Mouse (Mus musculus) thymus, adult 18-20 months (tissue): Measurements from ENCODE around the gene Pou5f1.
"Not testable (repeated sequence)": the region's sequence is repeated elsewhere in the genome, so short reads cannot be mapped to it uniquely, and the experiment has no call there.

Experiments
- DNase-seq, 2 experiments: peaks; one replicate each; pipeline ENCODE4 v3.0.0; 2022; ENCODE audit warnings: mixed read lengths in 2 of 2

Gene Pou5f1

DNA sequence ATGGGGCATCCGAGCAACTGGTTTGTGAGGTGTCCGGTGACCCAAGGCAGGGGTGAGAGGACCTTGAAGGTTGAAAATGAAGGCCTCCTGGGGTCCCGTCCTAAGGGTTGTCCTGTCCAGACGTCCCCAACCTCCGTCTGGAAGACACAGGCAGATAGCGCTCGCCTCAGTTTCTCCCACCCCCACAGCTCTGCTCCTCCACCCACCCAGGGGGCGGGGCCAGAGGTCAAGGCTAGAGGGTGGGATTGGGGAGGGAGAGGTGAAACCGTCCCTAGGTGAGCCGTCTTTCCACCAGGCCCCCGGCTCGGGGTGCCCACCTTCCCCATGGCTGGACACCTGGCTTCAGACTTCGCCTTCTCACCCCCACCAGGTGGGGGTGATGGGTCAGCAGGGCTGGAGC, at the start of gene Pou5f1:
Gene Pou5f1 (plus strand): TSS at position 243 of the 400 bp plus-strand sequence.
- DNase-seq, result no peak

- not testable (repeated sequence) for DNase-seq
Observed at GRCm38 (mm10) chr17:35458247-35458646, 47.6 kb upstream of the Pou5f1 start.

GRCm38 (mm10) chr17:35460513-35461341, 45.1 kb upstream of the Pou5f1 start:
- not testable (repeated sequence) for DNase-seq

- DNase-seq, result peak in 1 of 2 experiments; percentile 6
Observed at GRCm38 (mm10) chr17:35465651-35466050, 40.2 kb upstream of the Pou5f1 start.

DNA sequence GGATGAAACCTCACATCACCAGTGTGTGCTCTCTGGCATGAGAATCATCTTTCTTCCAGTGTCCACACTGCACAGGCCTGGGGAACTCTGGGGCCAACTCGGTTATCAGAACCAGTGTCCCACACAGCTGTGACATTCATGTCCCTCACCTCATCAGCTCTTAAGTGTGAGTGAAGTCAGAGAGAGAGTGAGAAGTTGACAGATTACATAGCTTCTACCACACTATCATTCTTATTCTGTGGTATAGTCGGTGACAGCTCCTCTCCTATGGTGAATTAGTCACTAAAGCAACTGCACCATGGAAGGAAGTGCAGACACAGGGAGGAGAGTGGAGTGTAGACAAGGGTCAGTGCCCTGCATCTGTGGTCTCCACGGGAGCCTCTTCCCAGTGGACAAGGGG, 36.9 kb upstream of the Pou5f1 start:
- not testable (repeated sequence) for DNase-seq

DNA sequence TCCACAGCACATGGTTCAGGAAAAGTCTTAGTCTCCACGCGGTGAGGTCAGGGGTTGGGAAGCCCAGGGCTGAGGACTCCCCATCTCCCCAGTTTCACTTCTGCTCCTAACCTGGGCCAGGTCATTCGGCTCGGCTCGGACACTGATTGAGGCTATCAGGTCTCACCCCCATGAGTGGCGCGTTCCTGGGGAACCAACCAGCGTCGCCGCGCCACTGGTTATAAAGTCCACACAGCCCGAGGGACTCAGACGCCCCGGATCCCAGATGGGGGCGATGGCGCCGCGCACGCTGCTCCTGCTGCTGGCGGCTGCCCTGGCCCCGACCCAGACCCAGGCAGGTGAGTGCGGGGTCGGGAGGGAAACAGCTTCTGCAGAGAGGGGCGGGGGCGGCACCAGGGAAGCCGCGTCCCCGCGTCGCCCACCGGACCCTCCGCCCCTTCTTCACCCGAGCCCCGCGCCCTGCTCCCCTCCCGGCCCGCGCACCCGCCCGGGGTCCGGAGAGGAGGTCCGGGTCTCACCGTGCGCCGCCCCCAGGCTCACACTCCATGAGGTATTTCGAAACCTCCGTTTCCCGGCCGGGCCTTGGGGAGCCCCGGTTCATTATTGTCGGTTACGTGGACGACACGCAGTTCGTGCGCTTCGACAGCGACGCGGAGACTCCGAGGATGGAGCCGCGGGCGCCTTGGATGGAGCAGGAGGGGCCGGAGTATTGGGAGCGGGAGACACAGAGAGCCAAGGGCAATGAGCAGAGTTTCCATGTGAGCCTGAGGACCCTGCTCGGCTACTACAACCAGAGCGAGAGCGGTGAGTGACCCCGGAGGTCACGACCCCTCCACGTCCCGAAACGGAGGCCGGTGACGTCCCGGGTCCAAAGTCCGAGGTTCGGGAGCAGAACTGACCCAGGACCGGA, 35.7 kb upstream of the Pou5f1 start, which contains the start of gene H2-Q10:
Gene H2-Q10 (plus strand): TSS at position 248 of the 910 bp plus-strand sequence.
- DNase-seq, result no peak

DNA sequence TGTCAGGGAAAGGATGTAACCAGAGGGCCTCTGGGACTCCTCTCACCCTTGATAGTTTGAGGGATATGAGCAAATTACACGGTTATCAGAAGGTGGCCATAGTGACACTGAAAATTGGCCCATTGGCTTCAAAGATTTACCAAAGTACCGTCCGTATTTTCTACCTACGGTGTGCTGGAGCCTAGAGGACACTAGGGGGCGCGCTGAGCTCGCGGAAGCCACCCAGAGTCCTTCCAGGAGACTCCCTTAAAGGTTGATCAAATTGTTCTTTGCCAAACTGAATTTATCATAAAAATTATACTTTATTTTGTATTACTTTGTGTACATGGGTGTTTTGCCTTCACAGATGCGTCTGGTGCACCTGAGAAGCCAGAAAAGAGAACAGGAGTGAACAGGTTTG, 21.8 kb upstream of the Pou5f1 start:
- peak in 1 of 2 experiments; percentile 9 for DNase-seq

GRCm38 (mm10) chr17:35485702-35486101, 20.1 kb upstream of the Pou5f1 start:
- no peak for DNase-seq

- DNase-seq, result no peak
Observed at GRCm38 (mm10) chr17:35486726-35487125, 19.1 kb upstream of the Pou5f1 start.

DNA sequence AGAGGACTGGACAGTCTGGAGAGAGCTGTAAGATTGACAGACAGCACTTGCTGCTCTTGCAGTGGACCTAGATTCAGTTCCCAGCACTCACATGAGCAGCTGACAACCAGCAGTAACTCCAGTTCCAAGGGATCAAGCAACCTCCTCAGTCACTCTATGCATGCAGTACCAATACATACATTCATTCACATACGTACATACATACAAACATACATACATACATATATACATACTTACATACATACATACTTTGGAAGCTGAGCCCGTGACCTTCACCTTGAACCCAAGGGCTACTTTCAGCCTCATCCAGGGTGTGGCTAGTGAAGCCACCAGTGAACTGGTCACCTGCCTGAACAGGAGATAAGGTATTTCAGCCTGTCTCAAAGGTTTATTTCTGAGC, 17.8 kb upstream of the Pou5f1 start:
- no peak for DNase-seq

DNA sequence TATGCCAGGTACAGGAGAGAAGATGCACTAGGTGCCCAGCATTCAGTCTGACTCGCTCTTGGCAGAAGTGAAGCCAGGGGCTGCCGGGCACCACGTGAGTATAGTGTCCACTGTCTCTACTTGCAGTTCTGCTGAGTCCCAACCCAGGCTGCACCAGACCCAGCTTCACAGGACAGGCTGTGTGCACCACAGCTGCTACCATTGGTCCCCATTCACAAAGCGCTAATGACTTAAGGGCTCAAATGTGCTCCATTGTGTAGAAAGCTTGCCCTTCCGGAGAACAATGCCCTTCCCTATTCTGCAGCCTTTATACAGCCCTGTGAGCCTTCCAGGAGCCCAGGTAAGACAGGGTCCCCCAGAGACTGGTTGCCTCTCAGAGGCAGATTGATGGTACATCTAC, 15.5 kb upstream of the Pou5f1 start:
- DNase-seq, result no peak

- no peak for DNase-seq
Observed at GRCm38 (mm10) chr17:35497124-35497523, 8.7 kb upstream of the Pou5f1 start.

DNA sequence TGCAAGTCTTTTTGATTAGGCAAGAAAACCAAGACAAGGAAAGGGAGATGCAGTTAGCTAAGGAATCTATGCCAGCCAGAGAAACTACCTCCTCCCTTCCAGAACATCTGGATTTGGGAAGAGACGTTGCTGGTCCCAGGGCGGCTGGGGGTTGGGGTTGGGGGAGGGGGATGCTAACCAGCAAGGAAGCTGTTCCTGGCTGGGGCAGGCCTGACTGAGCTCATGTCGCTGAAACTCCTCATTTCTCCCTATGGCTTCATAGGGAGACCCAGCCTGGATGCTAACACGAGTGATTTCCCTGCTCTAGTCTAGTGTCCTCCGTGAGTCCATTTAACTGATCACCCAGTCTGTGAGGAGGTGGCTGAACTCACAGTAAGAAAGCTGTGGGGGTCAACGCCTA, 3.6 kb upstream of the Pou5f1 start:
- DNase-seq, result no peak

DNA sequence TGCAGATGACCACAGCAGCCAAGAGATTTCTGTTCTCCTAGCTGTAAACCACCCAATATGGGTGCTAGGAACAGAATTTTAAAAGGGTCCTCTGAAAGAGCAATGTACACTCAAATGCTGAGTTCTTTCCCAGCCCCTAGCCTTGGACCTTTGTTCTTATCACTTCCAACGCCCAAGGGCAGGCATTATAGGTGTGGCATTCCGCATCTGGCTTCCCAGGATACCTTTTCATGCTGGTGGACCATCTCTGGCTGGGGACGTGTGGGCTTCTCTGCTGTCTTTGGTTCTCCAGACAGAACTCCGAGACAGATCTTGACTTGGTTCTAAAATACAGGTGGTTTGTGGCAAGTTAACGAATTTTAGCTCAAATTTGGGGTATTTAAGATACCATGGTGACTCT, 3.1 kb upstream of the Pou5f1 start:
- no peak for DNase-seq

DNA sequence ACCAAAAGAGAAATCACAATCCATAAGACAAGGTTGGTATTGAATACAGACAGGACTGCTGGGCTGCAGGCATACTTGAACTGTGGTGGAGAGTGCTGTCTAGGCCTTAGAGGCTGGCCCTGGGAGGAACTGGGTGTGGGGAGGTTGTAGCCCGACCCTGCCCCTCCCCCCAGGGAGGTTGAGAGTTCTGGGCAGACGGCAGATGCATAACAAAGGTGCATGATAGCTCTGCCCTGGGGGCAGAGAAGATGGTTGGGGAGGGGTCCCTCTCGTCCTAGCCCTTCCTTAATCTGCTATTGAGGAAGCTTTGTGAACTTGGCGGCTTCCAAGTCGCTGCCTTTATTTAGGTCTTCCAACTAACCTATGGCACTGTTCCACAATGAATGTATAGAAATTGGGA, 2.0 kb upstream of the Pou5f1 start:
- no peak for DNase-seq

- DNase-seq, result no peak
Observed at GRCm38 (mm10) chr17:35504628-35505481, 963 bp upstream of the Pou5f1 start.

DNA sequence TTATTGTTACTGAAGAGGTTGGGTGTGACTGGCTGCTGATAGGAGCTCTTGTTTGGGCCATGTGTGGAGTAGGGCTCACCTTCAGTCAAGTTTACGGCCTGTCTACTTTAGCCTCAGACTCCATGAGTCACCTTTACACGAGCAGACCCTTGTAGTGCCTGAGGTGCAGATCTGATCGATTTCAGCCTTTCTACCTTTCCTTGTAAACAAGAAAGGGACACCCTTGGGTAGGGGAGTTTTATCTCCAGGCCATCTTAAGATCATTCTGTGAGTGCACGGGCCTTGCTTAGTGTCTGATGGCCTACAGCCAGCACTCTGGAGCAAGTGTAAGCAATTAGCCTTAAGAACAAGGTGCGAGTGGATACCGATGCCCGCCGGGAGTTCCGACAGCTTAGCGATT, 1.1 kb downstream of the Pou5f1 start:
- no peak for DNase-seq

DNA sequence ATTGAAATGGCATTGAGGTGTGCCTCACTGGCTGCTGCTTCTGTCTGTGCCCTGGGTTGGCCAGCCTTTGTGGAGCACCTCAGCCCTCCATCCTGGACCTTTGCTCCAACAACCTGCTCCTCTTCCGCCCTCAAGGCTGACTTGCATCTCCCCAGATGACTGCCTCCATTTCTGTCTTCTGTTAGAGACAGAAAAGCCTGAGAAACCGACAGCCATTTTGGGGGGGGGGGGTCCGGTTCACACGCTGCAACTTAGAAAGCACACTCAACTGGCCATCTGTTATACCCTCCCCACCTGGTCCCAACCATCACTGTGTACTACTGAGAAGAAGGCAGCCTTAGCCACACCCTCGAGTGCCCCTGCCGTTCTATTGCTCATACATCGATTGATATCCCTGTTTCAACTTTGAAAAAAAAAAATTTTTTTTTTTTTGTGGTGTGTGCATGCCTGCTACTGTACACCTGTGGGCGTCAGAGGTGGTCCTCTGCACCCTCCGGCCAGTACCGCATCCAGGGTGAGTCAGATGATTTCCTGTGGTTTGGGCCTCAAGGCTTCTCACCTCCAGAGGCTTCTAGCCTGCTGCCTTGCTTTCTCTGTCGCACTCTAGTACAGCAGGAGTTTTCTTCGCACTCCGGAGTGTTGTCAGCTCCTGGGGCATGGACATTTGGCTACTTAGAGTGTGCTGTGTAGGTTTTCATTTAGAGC, 1.9 kb downstream of the Pou5f1 start:
- no peak for DNase-seq

DNA sequence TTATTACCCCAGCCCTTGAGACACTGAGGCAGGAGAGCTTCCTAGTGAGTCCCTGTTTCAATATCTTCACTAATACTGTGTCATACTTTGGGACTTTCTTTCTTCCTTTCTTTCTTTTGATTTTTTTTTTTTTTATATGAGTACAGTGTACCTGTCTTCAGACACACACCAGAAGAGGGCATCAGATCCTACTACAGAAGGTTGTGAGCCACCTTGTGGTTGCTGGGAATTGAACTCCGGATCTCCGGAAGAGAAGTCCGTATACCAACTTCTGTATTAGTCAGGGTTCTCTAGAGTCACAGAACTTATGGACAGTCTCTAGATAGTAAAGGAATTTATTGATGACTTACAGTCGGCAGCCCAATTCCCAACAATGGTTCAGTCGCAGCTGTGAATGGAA, 2.5 kb downstream of the Pou5f1 start:
- not testable (repeated sequence) for DNase-seq

DNA sequence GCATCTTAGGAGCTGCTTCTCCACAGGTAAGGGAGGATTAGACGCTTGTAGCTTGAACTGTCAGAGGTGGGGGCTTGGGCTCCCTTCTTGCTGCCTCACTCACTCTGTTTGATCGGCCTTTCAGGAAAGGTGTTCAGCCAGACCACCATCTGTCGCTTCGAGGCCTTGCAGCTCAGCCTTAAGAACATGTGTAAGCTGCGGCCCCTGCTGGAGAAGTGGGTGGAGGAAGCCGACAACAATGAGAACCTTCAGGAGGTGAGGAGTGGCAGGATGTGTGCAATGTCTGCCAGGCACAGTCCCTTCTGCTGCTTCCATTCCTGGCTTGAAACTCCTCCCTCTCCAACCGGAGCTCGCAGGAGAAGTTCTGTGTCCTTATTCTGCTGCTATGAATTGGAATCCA, 3.5 kb downstream of the Pou5f1 start:
- peak in 1 of 2 experiments; percentile 40 for DNase-seq

DNA sequence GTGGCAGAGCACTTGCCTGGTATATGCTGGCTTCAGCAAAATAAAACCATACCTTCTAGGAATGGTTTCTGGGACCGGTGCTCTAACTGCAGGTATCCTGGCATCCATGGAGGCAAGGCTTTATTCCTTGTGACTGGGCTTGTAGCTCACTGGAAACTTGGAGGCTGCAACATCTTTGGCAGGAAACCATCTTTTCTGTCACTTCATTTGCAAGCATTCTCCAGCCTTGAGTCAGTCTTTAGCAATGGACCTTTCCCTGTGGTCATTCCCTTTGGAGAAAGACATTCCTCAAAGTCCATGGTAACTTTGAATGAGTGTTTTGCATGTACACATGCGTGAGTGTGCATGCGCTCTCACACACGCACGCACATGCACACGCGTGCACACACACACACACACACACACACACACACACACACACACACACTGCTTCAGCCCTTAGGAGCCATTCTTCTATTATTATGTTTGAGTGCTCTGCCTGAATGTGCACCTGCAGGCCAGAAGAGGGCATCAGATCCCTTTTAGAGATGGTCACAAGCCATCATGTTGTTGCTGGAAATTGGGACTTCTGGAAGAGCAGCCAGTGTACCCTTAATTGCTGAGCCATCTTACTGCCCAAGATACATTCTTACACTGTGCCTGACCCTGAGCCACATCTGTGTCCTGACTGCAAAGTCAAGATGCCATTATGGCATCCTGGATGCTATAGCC, 7.3 kb downstream of the Pou5f1 start:
- DNase-seq, result no peak
